Mouse (Mus musculus) cerebellum, adult 8-10 months (tissue): ENCODE measurements around the gene Fkbp9.
"Not testable (repeated sequence)": the region's sequence is repeated elsewhere in the genome, so short reads cannot be mapped to it uniquely, and the experiment has no call there.

Experiments used
- DNase-seq: peaks from one replicate; pipeline ENCODE4 v3.0.0; 2022

The Fkbp9 gene

DNA sequence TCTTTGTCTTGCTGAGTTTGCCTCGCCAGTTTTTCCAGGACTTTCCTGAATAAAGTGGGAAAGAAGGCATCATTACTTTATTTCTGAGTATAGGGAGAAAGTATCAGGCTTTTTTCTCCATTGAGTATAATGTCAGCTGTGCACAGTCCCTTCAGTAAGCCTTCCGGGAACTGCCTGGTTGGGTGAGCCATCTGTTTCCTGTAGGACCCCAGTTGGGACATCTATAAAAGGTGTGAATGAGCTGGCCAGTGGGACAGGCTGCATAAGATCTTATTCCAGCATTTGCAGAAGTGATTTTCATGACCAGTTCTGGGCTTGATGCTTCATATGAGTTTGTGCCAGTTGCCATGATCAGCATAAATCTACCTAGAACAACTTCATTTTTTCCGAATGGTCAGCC, 11.4 kb downstream of the Fkbp9 start:
- DNase-seq: no peak

DNA sequence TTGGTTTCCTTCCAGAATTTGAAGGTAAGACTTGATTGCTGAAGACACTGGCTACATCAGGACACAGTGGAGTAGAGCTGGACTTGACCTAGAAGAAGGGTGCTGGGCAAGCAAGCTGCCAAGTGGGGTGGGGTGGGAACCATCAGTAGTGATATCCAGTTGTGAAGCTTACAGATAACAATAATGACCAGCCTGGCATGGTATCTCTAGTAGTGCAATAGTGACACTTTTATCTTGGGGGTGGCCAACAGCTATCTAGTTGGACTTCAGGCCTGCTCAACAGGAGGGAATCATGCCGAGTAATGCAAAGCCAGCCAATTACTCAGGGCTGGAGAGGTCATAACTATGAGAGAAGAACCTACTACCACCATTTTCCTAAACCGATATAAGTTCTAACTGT, 12.5 kb downstream of the Fkbp9 start:
- DNase-seq: no peak

DNA sequence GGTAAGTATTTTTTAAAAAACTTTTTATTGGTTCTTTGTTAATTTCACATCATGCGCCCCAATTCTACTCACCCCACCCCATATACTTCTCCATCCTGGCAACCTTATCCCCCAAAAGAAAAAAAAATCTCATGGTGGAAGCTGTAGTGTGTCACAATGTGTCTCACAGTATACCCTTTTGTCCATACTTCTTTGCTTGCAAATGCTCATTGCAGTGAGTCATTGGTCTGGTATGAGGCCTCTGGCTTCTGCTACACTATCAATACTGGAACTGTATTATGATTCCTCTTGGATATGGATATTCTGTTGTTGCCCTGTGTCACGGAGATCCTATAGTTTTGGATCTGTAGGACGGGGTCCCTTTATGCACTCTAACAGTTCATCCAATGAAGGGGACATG, 17.1 kb downstream of the Fkbp9 start:
- no peak for DNase-seq

DNA sequence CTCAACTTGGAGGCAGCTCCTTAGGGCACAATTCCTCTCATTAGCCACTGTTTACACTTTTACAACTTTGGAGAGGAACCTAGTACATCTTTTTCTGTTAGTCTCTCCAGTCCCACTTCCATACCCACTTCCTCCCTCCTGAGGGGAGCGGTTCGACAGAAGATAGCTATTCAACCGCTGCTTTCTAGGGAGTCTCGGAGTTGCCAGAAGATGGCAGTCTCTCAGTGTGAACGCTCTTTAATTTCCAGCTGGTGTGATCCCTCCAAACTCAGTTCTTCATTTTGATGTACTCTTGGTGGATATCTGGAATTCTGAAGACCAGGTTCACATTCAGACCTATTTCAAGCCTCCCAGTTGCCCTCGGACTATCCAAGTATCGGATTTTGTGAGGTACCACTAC, 18.5 kb downstream of the Fkbp9 start:
- DNase-seq: no peak

DNA sequence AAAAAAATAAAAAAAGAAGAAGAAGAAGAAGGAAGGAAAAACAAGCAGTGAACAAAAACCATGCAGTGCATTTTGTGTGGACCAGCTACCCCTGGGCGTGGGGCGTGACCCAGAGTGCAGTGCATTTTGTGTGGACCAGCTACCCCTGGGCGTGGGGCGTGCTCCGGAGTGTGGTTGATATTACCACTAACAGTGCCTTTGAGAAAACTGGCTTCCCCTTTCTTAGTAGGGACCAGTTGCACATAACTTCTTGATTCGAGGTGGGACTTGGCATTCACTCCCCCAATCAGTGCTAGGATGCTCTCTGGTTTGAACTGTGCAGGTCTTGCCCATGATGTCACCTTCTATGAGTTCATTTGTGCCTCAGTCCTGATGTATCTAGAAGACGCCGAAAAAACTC, 22.9 kb downstream of the Fkbp9 start:
- DNase-seq: no peak

DNA sequence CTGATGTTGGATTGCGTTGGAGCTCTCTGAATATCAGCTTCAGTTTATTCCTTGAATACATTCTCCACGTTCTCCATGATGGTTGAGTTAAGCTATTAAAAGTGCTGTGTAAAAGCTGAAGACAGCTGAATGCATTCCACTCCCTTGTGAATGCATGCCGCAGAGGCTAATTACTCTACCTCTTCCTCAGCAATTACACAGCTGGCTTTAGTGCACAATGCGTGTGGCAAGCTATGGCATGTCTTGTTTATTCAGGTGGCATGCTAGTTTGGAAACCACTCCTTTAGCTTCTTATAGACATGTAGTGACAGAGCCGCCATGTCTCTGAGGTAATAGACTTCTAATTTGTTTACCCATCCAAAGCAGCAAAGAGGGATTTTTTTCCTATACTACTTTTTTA, 24.9 kb downstream of the Fkbp9 start:
- no peak for DNase-seq

DNA sequence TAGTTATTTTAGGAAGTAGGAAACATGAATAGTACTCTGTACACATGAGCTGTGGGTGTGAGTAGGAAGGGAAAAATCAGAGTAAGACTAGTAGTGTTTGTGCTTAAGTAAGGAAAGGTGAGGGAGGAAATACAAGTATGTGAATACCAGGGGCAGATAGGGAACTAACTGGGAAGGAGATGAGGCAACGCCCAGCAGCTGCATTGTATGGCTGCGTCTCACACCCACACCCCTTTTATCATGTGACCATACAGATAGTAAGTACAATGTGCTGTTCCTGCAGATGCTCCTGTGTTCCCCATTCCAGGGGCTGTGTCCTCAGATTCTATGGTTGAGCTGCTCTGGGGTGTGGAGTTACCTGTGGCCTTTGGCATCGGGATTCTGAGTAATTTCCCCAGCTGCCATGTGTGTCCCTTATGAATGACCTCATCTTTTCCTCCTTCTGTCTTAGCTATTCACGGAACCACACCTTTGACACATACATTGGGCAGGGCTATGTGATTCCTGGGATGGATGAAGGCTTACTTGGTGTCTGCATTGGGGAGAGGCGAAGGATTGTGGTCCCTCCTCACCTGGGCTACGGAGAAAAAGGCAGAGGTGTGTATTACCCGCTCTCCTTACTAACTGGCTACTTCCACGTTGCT, 28.5 kb downstream of the Fkbp9 start:
- no peak for DNase-seq

DNA sequence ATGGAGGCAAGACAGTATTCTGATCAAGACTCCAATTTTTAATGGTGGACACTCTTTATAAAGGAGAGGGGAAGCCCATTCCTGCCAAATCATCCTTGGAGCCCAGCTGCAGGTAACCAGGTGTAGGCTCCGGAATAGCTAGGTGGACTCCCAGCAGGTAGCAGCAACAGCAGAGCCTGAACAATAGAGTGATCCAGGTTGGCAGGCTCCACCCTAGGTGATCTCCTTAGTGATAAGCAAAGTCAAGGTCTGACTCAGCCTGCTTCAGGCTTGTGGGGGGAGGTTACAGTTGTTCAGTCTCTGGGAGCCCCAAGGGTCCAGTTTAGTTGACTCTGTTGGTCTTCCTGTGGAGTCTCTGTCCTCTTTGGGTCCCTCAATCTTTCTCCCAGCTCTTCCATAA, 35.0 kb downstream of the Fkbp9 start:
- DNase-seq: not testable (repeated sequence)

DNA sequence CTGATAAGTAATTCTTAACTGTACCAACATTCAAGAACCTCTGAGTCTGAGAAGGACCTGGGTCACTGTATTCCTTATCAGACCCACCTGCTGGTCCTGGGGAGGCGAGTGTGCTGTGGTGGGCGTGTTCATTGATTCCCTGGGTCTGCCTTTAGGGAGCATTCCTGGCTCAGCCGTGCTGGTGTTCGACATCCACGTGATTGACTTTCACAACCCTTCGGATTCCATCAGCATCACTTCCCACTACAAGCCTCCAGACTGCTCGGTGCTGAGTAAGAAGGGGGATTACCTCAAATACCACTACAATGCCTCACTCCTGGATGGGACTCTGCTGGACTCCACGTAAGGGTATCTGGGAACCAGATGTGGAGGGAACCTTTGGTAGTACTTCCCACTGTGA, 36.7 kb downstream of the Fkbp9 start:
- no peak for DNase-seq

DNA sequence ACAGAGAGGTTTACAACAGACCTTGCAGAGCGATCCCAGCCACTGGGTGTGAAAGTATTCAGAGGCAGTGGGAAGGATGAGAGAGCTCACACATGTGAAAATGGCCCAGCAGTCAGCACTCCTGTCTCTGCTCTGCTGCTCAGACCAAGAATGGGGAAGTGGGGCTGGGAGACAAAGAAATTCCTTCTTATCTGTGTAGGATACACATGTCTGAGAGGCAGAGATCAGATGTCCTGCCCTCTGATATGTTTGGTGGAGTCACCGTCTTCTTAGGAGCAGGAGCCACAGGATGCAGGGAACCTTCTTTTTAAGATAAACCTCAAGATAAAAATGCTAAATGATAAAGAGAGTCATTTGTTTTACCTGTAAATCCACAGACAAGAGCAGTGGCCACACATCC, 38.2 kb downstream of the Fkbp9 start:
- no peak for DNase-seq

DNA sequence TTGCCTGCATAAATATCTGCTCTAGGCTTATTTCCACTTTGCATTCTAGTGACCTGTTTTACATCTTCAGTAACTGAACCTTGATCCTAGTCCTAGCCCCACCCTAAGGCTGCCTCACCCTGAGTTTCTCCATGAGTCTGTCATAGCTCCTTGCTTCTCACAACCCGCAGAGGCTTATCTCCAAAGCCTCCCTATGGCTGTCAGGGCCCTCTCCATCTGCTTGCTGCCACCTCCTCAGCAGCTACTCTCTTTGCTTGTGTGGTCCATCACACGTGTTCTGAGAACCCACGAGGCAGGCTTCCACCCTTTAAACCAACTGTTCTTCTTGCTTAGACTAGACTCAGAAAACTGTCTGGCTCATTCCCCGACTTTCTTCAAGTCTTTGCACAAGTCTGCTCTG, 45.0 kb downstream of the Fkbp9 start:
- no peak for DNase-seq

DNA sequence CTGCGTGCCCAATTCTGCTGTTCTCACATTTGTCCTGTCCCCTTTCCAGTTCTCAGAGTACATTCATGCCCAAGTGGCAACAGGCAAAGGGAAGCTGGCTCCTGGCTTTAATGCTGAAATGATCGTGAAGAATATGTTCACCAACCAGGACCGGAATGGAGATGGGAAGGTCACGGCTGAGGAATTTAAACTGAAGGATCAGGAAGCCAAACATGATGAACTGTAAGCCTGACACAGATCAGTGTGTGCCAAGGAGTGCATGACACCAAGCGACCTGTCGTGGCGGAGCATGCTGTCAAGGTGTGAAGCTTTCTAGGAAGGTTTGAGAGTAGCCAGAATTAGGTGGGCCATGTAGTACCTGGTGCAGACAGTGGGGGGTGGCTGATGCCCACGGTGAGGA, 46.1 kb downstream of the Fkbp9 start:
- DNase-seq: no peak

DNA sequence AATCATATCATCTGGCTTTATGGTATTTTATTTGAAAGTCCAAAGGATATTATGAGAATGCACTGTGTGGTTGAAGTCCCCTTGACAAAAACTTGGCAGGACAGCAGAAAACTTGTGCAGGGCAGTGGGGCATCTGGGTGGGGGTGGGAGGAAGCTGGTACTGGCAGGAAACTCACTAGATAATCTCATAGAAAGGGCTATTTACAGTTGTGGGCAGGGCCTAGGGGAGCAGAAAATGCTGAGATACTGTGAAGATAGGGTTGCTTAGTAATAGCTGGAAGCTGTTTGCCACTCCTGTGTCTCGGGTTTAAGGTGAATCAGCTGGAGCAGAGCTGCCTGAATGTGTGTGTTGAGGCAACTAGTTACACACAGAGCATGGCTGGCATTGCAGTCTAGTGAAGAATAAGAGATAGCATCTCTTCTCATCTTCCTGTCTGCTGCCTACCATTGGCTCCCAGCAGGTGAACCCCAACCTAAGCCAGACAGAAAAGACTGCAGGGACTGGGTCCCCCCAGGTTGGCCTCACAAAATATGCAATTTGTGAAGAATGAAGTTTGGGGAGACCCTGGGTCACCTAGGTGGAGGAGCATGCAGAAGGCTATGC, 47.6 kb downstream of the Fkbp9 start:
- DNase-seq: no peak

DNA sequence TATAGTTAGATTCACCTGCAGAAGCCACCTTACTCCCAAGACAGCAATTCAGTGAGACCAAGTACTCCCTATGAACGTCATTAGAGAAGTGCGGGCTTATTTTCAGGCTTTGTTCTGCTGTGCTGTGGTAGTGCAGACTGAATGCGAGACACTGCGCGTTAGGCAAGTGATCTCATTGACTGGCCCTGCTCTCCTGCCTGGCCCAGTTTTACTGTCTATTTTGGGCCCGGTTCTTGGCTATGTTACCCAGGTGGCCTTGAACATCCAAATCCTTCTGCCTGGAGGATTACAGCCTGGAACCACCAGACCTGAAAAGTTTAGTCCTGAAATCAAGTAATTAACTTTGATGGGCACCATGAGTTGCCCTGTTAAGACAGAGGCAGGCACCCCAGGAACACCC, 56.7 kb downstream of the Fkbp9 start:
- no peak for DNase-seq

DNA sequence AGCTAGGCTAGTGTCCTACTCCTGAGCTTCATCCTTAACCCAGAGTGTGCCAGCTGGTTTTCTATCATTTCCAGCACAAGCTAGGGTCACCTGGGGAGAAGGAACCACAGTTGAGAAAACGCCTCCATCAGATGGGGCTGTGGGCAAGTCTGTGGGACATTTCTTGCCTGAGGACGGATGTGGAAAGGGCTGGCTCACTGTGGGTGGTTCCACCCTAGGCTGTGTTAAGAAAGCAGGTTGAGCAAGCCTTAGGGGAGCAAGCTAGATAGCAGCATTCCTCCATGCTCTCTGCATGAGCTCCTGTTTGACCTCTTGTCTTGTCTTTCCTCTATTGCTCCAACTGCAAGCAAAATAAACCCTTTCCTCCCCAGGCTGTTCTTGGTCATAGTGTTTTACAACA, 58.9 kb downstream of the Fkbp9 start:
- no peak for DNase-seq

DNA sequence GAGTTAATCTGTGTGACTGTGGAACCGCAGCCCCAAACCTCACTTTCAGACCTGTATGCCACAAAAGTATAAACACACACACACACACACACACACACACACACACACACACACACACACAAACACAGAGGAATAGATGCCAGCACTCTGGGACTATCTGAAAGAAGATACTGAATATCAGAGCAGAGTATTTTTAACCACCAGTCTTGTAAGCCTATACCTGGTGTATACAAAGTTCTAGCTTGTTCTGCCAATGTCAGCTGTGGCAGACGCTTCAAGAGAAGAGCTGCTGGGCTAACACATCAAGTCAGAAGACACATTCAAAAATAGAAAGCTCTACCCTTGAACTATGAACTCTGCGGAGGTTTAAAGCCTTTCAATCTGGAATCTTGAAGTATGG, 67.7 kb downstream of the Fkbp9 start:
- DNase-seq: no peak

DNA sequence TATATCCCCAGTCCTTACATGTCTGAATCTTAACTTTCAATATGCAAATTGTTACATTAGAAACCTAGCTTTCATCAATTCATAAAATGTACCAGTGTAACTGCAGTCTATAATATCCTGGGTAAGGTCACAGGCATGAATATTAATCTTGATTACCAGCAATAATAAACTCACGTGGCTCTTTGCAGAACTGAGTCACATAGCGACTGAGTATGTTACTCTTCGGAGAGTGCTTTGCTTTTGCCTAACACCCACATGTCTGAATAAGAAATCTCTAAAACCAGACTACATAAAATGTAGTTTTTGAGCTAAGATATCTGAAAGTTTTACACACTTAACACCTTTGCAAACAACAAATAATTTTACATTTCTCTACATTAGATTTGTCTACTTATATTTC, 69.5 kb downstream of the Fkbp9 start:
- DNase-seq: no peak

DNA sequence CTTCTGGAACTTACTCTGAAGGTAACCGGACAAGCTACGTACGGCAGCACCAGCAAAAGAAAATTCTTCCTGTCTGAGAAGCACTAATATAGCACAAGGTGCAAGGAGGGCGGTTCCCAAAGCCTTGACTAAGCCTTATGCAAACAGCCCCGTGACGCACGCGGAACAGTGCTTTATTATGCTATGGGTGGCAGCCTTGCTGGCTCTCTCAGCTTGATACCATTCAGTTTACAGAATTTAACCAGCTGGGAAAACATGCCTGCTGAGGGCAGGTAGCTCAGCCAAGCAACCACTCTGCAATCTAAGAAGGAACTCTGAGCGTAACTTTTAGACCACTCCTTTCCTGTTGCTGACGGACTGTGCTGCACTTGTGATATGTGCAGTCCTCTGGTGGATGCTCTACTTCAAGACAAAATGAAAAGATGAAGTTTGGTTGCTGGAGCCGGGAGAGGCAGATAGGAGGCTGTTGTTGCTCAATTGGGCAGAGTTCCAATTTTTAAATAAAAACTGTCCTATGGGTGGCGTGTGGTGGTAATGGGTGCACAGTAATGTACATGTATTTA, 70.0 kb downstream of the Fkbp9 start:
- no peak for DNase-seq

DNA sequence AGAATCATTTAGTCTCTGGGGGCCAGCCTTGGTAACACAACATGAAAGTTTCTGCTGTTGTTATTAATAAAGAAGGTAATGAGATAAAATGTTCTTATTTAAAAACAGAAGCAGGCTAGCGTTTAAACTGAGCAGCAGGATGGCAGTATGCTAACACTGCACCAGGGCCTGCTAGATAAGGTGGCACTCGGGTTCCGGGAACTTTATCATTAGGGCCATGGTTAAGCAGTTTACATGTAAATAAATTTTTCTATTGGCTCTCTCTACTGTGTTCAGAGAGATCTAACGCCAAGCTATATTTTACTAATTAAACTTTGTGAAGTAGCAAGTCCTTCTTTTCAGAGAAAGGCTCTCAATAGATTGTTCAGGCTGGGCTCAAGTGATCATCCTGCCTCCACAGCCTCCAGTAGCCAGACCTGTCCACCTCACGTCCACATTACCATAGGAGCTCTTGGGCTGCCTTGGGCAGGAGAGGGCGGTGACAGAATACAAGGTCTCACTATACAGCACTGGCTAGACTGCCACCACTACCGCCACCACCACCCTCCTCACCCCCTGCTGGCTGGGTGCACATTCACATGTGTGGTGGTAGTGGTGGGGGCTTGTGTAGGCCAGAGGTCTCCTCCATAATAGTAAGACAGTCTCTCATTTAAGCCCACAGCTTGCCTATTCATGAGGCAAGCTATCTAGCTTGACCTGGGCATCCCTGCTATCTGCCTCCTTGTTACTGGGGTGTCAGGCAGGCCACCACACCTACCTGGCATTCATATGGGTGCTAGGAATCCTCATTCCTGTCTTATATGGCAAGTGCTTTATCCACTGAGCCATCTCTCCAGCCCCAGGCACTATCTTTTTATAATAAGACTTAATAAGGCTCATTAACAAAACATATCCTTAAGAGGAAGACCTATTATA, 71.0 kb downstream of the Fkbp9 start:
- no peak for DNase-seq

DNA sequence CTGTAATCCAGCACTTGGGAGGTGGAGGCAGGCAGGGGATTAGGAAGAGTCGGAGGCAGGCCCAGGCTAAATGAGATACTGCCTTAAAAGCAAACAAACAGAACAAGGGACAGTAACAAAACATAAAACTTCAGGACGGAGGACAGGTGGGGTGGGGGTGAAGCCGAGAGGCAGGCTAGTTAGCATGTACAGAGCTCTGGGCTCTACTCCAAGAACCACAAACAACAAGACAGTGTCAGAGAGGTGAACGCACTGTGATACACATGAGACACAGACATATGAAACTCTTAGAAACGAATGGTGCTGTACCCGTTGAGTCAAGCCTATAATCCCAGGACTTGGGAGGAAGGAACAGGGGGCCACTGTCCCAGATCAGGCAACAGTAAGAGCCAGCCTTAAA, 72.0 kb downstream of the Fkbp9 start:
- DNase-seq: no peak

DNA sequence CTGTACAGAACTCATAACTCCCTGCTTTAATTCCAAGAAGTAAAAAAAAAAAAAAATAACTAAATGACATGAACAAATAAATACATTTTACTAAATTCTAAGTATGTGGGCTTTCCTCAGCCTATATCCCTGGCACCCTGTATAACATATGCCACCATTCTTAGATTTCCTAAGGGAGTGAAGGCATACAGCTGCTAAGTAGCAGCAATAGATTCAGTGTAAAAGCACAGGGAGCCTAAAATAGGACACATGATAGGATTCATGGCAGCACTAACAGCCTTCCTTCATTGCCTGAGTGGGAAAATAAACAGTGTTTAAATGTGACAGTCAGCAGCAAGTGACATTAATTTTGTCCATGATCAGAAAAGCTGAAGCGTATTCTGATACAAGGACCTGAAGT, 72.5 kb downstream of the Fkbp9 start:
- no peak for DNase-seq

DNA sequence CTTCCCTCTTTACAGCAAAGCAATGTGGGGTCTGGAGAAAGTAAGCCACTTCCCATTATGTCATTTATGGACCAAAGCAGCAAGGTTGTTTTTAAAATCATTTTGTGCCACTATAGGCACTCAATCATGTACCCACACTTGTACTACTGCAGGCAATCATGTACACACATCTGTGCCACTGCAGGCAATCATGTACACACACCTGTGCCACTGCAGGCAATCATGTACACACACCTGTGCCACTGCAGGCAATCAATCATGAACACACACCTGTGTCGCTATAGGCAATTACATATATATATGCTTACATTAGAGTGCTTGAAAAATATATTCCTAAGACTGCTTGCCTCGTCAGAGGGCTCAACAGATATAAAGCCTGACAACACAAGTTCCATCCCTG, 73.1 kb downstream of the Fkbp9 start:
- DNase-seq: no peak

DNA sequence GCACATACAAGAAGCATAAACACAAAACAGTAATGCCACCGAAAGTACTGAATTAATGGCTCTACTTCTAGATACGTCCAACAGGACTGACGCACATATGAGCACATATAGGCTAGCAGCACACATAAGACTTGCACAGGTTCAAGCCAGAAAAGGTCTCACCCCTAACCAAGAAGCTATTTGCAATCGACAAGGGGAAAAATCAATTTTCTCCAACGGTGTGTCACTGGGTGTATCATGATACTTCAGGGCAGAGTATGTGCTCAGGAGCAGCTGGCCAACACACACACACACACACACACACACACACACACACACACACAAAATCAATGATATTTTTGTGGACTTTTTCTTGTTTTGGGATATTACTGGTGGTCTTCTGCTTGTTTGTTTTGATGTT, 73.6 kb downstream of the Fkbp9 start:
- no peak for DNase-seq
